Mouse (Mus musculus): ENCODE measurements around the gene Abca7.

Abca7 gene

DNA sequence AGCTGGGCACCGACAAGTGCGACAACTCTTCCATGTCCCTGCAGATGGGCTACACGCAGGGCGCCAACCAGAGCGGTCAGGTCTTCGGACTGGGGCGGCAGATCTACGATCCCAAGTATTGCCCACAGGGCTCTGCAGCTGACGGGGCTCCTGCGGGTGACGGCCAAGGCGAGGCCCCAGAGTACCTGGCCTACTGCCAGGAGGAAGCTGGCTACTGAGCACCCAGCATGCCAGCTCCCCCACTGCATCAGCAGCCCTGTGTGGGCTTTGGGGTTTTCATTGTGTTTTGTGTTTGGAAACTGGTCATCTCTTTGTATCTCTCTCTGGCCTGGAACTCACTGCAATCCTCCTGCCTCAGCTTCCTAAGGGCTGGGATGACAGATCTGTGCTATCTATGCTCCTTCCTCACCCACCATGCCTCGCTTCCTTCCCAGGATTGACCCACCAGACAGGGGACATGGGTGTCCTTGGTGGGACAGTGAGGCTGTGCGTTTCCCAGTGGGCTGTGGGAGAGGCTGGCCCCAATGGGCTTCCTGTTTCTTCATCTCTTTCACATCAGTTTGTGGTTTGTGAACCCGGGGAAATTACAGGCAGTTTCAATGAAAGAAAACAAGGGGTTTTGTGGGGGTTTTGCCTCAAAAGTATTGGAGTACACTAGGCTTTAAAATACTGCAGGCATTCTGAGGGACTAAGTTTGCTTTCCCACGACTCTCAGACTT lies 1.7 kb upstream of the Abca7 start:
- no peak for DNase-seq (ENCODE audit: low spot score in 2 of 2)

DNA sequence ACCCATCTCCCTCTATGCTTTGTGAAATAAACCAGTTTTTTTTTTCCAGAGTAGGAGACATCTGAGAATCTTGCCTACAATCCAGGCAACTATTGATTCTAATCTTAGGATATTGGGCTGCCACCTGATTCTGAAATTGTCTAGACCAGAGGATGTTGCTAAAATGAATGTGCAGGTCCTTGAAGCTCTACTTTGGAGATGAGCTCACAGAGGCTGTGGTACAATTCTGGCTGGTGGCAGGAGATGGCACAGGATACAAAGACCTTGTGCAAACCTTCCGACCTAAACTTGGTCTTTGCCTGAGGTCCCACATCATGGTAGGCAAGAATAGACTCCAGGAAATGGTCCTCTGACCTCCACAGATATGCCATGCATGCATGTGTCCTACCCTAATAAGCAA lies 658 bp upstream of the Abca7 start:
- no peak for DNase-seq (ENCODE audit: low spot score in 2 of 2)

DNA sequence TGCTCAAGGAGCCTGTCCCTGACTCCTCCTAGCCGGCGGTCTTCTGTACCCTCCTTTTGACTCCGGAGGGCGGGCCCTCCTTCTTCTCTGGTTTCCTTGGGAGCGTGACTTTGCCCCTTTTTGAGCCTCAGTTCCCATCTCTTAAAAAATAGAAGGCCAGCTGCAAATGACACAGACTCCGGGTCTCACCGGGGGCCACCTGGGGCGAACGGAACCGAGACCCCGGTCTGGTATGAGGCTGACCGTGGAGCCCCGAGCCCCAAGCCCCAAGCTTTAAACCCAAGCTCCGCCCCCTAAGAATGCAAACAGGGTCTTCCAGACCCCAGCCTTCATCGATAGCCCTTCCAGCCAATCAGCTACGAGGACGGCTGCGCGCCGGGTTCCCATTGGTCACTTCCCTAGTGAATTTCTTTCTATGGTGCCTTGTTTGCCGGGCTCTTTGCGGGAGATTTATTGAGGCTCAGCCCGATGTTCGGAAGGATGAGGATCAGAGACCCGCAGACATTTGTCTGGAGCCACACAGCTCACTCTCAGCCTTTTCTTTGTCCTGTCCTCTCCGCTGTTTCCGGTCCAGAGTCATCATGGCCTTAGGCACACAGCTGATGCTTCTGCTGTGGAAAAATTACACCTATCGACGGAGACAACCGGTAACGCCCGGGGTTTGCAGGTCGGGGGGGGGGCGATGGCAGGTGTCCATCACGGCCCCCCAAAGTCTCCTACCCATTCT lies 903 bp downstream of the Abca7 start:
- peak; percentile 75 to 76 for DNase-seq (ENCODE audit: low spot score in 2 of 2)

DNA sequence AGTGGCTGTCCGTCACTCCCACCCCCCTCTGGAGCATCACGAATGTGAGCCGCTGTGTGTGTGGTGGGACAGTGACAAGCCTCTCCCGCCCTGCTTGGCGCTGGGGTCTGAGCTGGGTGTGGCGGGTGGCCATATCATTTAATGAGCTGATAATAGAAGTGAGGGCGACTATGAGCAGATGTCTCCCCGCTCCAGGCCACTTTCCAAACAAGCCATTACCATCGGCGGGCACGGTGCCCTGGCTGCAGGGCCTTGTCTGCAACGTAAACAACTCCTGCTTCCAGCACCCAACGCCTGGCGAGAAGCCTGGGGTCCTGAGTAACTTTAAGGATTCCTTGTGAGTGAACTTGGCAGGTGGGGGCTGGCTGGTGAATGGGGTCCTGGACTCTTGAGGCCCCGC lies 1.5 kb downstream of the Abca7 start:
- no peak for DNase-seq (ENCODE audit: low spot score in 2 of 2)

DNA sequence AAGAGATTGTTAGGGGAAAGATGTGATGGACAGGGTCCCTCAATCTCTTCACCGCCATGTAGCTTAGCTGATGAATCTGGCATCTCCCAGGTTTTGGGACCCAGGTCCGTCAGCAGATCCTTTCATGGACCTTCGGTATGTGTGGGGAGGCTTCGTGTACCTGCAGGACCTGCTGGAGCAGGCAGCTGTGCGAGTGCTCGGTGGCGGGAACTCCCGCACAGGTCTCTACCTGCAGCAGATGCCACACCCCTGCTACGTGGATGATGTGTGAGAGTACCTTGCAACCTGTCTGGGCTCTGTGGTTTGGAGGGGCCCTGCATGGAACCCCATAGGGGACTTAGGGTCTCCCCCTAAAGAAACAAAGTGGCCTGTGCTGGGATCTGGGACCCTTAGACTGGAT lies 5.7 kb downstream of the Abca7 start:
- no peak for DNase-seq (ENCODE audit: low spot score in 2 of 2)

DNA sequence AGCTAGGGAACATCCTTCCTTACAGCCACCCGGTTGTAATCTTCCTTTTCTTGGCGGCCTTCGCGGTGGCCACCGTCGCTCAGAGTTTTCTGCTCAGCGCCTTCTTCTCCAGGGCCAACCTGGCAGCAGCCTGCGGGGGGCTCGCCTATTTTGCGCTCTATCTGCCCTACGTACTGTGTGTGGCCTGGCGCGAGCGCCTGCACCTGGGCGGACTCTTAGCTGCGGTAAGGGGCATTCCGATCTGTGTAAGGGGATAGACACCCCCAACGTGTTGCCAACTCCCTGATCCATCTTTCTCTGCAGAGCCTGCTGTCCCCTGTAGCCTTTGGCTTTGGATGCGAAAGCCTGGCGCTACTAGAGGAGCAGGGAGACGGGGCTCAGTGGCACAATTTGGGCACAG lies 6.5 kb downstream of the Abca7 start:
- no peak for DNase-seq (ENCODE audit: low spot score in 2 of 2)

DNA sequence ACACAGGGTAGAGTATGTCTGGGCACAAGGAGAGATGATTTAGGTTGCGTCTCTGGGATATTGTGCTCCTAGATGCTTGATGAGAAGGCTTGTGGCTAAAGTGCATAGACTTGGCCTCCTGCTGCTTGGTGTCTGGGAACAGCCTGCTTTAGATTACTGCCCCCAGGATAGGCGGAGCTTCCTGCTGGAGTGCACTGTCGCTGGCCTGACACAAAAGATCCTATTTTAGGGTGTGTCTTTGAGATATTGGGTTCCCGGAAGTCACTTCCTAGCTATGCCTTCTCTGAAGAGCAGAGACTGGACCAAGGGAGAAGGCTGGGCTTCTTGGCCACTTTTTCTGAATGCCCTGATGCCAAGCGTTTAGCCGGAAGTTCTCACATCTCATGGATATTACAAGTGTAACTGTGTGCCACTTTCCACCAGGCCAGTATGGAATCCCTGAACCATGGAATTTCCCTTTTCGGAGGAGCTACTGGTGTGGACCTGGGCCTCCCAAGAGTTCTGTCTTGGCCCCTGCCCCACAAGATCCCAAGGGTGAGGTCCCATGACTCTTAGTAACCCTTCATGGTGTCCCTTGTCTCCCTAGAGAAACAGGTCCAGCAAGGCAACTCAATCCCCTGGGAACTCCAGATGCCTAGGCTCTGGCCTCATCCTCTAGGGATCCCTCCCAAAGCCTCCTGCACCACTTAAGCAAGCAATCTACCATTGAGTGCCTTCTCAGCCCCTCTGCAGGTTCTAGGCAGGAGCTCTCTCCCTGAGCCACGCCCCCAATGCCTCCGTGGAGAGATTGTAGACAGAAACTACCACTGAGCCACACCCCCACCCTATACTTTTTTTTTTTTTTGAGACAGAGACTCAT lies 7.3 kb downstream of the Abca7 start:
- no peak for DNase-seq (ENCODE audit: low spot score in 2 of 2)

DNA sequence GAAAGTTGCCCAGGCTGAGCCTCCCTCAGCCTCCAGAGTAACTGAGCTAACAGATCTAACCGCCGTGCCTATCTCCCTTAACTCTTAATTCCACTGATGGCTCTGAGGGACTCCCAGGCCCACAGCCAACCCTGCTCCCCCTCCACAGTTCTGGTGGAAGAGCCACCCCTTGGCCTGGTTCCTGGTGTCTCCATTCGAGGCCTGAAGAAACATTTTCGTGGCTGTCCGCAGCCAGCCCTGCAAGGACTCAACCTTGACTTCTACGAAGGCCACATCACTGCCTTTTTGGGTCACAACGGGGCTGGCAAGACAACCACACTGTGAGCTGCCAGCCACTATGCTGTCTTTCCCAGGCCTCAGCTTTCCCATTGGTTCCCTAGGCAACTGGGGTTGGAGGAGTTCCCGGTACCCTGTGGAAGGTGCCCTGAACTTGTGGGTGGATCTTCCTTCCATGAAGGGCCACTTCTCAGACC lies 8.0 kb downstream of the Abca7 start:
- DNase-seq (ENCODE audit: low spot score in 2 of 2), result no peak

DNA sequence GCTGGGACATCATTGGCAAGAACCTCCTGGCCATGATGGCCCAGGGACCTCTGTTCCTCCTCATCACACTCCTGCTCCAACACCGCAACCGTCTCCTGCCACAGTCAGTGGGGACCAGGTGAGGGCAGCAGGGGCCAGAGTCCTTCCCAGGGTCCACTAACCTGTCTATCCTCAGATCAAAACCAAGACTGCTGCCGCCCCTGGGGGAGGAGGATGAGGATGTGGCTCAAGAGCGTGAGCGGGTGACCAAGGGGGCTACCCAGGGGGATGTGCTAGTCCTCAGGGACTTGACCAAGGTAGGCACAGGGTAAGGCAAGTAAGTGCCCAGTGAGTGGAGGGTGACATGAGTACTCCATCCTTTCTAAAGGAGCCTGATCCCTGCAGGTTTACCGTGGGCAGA lies 15.4 kb downstream of the Abca7 start:
- DNase-seq (ENCODE audit: low spot score in 2 of 2), result no peak

DNA sequence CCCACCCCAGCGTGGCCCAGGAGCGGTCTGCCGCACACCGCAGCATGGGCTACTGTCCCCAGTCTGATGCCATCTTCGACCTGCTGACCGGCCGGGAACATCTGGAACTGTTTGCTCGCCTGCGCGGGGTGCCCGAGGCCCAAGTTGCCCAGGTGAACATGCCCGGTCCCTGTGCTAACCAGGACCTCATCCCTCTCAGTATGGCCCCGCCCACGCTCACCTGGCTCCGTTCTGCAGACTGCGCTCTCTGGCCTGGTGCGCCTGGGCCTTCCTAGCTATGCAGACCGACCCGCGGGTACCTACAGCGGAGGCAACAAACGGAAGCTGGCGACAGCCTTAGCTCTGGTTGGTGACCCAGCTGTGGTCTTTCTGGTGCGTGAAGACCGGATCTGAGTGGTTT lies 17.3 kb downstream of the Abca7 start:
- DNase-seq (ENCODE audit: low spot score in 2 of 2), result no peak

DNA sequence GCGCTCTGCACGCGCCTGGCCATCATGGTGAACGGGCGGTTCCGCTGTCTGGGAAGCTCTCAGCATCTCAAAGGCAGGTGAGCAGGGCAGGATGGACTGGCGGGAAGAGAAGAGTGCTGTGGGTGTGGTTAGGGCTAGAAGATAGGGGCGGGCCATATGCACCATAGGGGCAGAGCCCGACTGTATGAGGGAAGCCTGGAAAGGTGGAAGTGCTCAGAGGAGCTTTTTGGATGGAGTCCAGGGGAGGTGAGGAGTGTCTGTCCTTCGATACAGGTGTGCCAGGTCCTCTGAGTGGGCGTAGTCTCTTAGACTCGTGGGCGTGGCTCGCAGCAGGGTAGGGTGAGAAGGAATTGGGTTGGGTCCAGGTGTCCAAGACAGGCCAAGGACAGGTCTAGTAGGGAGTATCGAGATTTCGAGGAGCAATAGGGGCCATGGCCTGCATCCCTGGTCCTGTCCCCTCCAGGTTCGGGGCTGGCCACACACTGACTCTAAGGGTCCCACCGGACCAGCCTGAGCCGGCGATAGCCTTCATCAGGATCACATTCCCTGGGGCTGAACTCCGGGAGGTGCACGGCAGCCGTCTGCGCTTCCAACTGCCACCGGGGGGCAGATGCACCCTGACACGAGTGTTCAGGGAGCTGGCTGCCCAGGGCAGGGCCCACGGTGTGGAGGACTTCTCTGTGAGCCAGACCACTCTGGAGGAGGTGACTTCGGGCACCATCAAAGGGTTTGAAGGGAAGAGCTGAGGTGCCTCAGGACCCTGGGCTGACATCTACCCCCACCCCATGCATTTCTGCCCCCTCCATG lies 18.4 kb downstream of the Abca7 start:
- peak in 1 of 2 experiments; percentile 51 for DNase-seq (ENCODE audit: low spot score in 2 of 2)

DNA sequence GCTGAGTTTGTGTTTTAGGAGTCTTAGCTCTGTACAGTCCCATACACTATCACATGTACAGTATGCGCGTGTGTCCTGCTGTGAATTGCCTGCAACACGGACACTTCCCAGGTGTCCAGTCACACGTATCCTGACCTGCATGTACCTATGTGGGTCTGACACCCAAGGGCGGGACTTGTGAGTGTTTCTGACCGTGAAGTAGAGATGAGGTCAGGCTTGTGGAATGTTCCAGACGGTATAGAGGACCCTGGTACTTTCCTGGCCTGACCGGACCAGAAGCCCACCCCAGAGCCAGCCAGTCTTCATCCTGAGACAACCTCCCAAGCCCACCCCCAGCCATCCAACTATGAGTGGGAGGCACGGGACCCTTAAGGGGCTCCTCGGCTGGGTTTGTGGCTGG lies 19.3 kb downstream of the Abca7 start:
- DNase-seq (ENCODE audit: low spot score in 2 of 2), result peak in 1 of 2 experiments; percentile 24

DNA sequence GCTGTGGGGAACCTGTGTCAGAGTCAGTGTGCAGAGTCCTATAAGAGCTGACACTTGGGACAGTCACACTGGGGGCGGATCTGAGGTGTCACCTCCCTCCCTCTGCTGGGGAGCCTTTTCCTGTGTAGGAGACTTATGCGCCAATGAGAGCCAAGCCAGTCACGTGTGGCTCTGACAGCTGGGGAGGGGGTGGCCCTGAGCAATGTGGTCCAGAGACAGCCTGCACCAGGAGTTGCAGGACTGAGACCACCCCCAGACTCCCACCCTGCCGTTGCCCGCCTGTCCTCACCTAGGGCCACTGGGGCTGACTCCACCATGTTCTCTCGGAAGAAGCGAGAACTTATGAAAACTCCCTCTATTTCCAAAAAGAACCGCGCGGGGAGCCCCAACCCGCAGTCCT lies 20.2 kb downstream of the Abca7 start, which contains the start of gene Arhgap45:
TSS of gene Arhgap45 (plus strand) at position 143 of the 400 bp plus-strand sequence.
- DNase-seq (ENCODE audit: low spot score in 2 of 2), result peak; percentile 84 to 91

DNA sequence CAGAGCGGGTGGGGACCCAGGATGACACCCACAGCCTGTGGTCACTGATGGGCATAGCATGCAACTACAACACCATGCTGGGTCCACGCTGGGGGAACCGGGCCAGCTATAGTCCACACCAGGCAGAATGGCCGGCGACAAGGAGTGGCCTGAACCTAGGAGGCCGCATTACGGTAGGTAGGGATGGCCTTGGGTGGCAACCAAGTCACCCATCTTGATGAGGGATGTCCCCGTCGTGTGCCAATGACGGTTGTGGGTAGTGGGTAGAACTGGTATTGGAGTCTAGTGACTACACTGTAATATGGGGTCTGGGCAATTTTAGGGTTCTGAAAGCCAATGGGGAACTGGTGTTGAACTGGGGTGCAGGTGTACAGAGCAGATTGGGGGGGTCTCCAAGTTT lies 20.6 kb downstream of the Abca7 start:
- no peak for DNase-seq (ENCODE audit: low spot score in 2 of 2)

DNA sequence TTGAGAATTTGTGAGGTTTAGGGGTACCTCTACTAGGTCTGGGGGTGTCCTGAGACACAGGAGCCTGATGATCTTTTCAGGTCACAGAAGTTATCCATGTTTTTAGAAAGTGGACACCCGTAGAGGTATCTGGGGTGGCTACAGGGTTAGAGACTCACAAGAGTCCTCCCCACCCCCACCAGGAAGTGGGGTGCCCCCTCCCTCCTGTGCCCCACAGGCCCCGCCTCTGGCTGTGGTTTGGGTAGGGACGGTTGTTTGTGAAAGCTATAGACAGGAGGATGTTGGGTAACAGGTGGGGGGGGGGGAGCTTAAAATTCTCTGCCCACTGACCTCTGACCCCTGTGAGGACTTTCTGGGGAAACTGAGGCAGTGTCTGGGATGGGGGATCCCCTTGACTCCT lies 21.1 kb downstream of the Abca7 start:
- DNase-seq (ENCODE audit: low spot score in 2 of 2), result peak; percentile 95 to 98

DNA sequence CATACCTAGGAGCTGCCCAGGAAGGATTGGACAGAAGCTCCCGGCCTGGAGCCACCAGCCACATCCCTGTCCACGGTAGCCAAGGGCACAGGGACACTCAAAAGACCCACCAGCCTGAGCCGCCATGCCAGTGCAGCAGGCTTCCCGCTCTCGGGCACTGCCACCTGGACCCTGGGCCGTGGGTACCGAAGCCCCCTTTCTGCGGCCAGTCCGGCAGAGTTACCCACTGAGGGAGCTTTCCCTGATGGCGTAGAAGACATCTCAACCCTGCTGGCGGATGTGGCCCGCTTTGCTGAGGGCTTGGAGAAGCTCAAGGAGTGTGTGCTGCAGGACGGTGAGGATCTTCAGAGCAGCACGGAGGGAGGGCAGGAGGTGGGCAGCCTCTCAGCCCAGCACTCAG lies 21.5 kb downstream of the Abca7 start:
- DNase-seq (ENCODE audit: low spot score in 2 of 2), result peak; percentile 56 to 60

DNA sequence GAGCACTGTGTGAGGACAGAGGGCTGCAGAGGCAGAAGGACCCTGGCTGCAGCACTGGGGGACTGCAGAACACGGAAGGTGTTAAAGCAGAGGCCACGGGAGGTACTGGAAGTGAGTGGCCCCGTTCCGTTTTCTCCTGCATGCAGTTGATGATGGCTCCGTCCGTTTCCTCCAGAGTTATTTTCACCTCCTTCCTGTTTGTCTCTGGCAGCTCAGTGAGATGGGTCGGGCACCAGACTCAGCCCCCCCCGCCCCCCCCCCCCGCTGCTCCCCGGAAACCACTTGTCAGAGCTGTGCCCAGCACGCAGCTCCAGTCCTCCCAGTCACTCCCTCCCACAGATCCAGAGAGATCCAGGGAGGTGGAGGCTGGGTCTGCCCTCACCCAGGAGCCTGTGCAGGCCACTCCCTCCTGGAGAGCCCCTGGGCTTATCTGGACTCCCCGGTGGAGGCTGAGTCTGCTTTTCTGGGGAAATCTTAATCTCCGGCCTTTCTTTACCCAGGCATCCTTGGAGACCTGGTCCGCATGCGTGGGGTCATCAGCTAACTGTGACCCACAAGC lies 22.5 kb downstream of the Abca7 start:
- peak; percentile 51 to 58 for DNase-seq (ENCODE audit: low spot score in 2 of 2)

DNA sequence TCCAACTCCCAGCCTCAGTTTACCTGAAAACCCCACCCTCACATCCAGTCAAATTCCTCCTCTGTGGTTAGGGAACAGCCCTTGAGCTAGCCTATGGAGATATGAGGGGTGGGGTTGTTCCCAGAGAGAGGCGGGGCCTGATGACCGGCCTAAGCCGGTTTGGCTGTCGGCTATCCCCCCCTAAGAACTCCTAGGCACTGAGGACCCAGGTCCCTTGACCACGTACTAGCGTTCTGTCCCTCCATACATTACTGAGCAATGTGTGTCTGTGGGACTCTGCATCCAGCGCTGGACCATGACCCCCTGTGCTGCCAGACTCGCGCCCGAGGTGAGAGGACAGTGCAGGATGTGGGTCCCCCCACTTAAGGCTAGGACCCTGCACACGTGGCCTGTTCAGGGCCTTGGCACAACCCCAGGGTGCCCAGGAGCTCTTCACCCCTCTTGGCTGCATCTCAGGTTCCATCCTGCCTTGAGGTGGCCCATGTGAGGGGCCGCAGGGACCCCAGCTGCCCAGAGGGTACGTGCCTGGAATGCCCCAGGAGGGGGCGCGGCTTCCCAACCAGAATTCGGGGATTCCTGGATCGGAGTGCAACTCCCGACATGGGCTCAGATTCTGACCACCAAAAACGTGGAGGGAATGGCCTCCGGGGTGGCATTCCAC lies 23.3 kb downstream of the Abca7 start:
- DNase-seq (ENCODE audit: low spot score in 2 of 2), result no peak

DNA sequence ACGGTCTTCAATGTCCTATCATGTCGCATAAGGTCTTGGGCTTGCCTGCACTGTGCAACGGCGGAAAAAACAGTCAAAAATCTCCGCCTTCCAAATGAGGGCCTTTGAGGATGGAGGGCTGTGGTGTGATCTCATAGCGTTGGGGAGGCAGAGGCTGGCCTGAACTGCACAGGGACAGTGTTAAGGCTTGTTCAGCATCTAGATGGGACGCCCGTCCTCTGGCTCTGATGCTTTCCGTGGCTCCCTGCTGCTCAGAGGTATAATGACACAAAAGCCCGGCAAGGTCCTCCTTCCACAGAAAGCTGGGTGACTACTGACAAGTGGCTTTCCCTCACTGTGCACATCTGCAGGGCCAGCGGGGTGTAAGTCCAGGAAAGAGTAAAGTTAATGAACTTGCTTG lies 23.9 kb downstream of the Abca7 start:
- no peak for DNase-seq (ENCODE audit: low spot score in 2 of 2)

DNA sequence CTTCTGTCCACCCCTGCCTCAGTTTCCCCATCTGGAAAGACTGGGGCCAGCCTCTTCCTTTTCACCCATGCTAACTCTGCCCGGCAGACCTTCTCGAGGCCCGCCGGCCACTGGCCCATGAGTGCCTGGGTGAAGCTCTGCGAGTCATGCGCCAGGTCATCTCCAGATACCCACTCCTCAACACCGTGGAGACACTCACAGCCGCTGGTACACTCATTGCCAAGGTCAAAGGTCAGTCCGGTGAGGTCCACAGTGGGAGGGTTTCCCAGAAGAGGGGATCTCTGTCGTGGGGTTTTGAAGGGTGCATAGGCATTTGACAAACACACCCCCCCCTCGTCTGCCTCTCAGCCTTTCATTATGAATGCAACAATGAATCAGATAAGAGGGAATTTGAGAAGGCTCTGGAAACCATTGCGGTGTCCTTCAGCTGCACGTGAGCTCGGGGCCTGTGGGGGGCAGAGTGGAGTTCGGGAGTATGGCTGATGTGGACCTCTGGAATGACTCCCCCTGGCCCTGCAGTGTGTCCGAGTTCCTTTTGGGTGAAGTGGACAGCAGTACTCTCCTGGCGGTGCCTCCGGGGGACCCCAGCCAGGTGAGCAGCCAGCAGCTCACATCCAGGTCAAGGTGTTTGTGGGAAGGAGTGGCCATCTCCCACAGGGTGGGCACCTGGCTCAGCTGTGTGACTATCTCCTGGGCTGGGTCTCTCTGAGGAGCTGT lies 24.5 kb downstream of the Abca7 start:
- no peak for DNase-seq (ENCODE audit: low spot score in 2 of 2)

Data from thymus, postnatal 10 days (tissue).